Mouse (Mus musculus): ENCODE results near the gene Psap. TPM values are rescaled to one million over a fixed set of nuclear protein-coding genes. Genes with fewer than 3 reads are reported as not detected.
"Not testable (repeated sequence)": the region's sequence is repeated elsewhere in the genome, so short reads cannot be mapped to it uniquely, and the experiment has no call there.

Gene Psap
- total RNA-seq (2018; cell fraction: chromatin; rRNA removed) = 1,000 to 10,000 TPM in 22 of 26 experiments, 100 to 1,000 TPM in 4; 715 to 4,323 (median 2,388) TPM
- over 10,000 TPM in 25 of 26 experiments, 1,000 to 10,000 TPM in 1; 9,835 to 25,455 (median 13,887) TPM for total RNA-seq (2018; cell fraction: cytosol; rRNA removed)
- total RNA-seq (2018; cell fraction: nucleus; rRNA removed) = over 10,000 TPM in 25 of 26 experiments, 1,000 to 10,000 TPM in 1; 4,026 to 20,879 (median 17,761) TPM
- 12,209 to 20,921 TPM (median 16,354 TPM) in 3 replicates for polyA plus RNA-seq (2018)

DNA sequence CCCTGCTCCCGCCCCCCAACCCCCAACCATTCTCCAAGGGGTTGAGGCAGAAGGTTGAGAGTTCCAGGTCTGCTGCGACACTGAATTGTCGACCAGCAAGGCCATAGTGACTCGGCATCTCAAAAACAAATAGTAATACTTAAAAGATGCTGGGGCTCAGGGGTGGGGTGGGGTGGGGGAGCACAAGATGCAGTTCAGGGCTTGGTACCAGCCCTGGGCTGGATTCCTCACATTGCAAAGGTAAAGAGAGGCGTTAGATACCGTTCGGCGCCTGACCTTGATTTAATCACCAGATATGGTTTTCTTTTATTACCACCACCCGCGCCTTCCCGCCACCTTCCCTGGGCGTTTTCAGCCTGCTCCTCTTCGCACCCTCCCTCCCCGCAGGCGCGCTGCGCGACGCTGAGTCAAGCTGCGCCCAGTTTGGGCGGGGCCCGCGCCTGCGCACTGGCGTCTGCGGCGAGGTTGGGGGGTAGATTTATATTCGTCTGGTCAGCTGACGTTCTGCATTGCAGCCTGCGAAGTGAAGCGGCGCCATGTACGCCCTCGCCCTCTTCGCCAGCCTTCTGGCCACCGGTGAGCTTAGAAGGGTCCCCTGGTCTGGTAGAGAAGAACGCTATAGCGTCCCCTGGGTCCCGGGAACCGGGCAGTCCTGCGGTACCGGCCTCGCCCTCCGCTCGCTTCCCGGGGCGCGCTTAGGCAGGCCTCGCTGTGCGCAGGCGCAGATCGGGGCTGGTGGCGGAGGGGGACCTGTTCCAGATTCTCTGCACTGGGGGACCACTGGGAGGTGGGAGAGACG lies at the start of gene Psap:
Gene Psap, plus strand, starts transcription at position 421 of the 799 bp plus-strand sequence.
- WGBS (ENCODE audit: missing documents) = 3% methylated on average over 48 of the region's 54 CpGs
- Histone ChIP-seq H3K4me3 (ENCODE audit: inconsistent target) (peak within 1 kb of the TSS; percentile 93), H3K27ac (peak within 1 kb of the TSS; percentile 100), H3K79me2 (ENCODE audit: inconsistent target) (peaks cover 90% of the 10 kb centered on the region), H3K36me3 (ENCODE audit: inconsistent target) (no peaks in the 10 kb centered on the region)

GRCm38 (mm10) chr10:60227666-60228065 lies 49.8 kb upstream of the Psap start:
- Histone ChIP-seq H3K79me2 (ENCODE audit: inconsistent target) (no peaks in the 10 kb centered on the region), H3K27ac (no peak overlapping the region), H3K36me3 (ENCODE audit: inconsistent target) (no peaks in the 10 kb centered on the region), H3K4me3 (ENCODE audit: inconsistent target) (no peak overlapping the region)
- WGBS (ENCODE audit: missing documents) = 80% methylated on average over 4 of the region's 4 CpGs

GRCm38 (mm10) chr10:60229113-60229512 lies 48.3 kb upstream of the Psap start:
- Histone ChIP-seq H3K4me3 (ENCODE audit: inconsistent target) (no peak overlapping the region), H3K79me2 (ENCODE audit: inconsistent target) (no peaks in the 10 kb centered on the region), H3K27ac (no peak overlapping the region), H3K36me3 (ENCODE audit: inconsistent target) (no peaks in the 10 kb centered on the region)
- WGBS (ENCODE audit: missing documents) = 86% methylated on average over 6 of the region's 6 CpGs

- Histone ChIP-seq H3K4me3 (ENCODE audit: inconsistent target) (no peak overlapping the region), H3K36me3 (ENCODE audit: inconsistent target) (no peaks in the 10 kb centered on the region), H3K27ac (no peak overlapping the region), H3K79me2 (ENCODE audit: inconsistent target) (no peaks in the 10 kb centered on the region)
- WGBS (ENCODE audit: missing documents) = 84% methylated on average over 6 of the region's 6 CpGs
Observed at GRCm38 (mm10) chr10:60230321-60231088, 46.9 kb upstream of the Psap start.

DNA sequence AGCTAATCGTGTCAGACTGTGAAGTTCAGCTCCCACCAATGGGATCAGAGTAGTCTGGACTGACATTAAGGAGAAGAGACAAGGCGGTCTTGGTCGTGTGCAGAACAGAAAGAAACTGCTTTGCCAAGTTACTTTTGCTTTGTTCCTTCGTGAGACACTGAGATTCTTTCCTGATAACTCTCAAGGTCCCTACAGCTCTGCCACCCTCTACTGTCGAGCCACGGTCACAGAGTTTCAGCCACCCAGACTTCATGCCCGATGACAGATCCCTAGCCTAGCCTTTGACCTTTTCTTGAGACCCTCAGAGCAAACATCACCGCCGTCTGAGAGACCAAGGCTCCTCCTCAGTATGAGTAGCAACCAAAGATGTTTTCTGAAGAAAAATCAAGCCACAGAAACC lies 43.4 kb upstream of the Psap start:
- WGBS (ENCODE audit: missing documents) = 77% methylated on average over 9 of the region's 9 CpGs

DNA sequence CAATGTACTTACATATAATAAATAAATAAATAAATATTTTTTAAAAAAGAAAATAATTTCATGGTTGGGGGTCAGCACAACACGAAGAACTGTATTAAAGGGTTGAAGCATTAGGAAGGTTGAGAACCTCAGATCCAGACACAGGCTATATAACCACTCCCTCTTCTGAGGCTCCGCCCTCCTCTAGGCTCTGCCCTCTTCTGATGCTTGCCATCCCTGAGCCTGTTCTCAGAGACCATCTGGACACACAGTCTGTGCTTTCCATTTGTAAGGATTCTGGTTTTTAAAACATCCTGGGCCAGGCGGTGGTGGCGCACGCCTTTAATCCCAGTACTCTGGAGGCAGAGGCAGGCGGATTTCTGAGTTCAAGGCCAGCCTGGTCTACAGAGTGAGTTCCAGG lies 41.6 kb upstream of the Psap start:
- not testable (repeated sequence) for H3K27ac ChIP-seq; H3K36me3 ChIP-seq (ENCODE audit: inconsistent target); H3K79me2 ChIP-seq (ENCODE audit: inconsistent target); H3K4me3 ChIP-seq (ENCODE audit: inconsistent target)
- 97% methylated on average over 5 of the region's 6 CpGs for WGBS (ENCODE audit: missing documents)

More for the DNA sequence above, 43.4 kb upstream of the Psap start:
- Histone ChIP-seq H3K79me2 (ENCODE audit: inconsistent target) (no peaks in the 10 kb centered on the region), H3K36me3 (ENCODE audit: inconsistent target) (no peaks in the 10 kb centered on the region), H3K27ac (no peak overlapping the region), H3K4me3 (ENCODE audit: inconsistent target) (no peak overlapping the region)

DNA sequence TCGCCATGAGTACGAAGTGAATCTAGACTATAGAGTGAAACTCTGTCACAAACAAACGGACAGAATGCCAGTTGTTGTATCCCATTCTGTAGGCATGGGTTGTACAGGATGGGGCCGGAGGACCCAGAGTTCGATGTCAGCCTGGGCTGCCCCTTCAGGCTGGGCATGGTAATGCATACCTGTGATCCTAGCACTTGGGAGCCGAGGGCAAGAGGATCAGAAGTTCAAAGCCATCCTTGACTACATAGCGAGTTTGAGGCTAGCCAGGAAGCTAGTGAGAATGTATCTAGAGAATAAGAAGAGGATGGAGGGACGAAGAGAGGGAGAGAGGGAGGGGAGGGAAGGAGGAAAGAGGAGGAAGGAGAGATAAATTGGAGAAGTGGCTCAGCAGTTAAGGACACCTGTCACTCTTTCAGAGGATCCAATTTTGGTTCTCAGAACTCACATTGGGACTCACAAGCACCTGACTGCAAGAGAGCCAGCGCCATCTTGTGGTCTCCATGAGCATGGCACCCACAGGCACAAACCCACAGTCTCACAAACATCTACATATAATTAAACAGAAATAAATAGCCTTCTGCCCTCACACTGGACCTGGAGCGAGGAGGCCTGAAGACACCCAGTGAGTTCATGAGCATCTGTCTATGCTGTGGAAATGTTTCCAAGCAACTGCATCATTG lies 39.8 kb upstream of the Psap start:
- whole genome bisulfite sequencing (ENCODE audit: missing documents) = 81% methylated on average over 10 of the region's 10 CpGs
- no peak overlapping the region for H3K4me3 ChIP-seq (ENCODE audit: inconsistent target)
- no peak overlapping the region for H3K27ac ChIP-seq
- no peaks in the 10 kb centered on the region for H3K36me3 ChIP-seq (ENCODE audit: inconsistent target)
- no peaks in the 10 kb centered on the region for H3K79me2 ChIP-seq (ENCODE audit: inconsistent target)

DNA sequence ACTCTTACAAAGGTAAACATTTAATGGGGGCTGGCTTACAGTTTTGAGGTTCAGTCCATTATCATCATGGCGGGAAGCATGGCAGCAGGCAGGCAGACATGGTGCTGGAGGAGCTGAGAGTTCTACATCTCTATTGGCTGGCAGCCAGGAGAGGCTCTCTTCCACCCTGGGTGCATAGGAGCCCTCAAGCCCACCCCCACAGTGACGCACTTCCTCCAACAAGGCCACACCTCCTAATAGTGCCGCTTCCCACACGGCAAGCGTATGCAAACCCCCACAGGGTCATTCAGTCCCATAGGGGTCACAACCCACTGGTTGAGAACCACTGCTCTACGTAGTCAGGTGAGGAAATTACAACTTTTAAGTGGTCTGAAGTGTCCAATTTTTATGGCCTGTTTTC lies 37.0 kb upstream of the Psap start:
- no peak overlapping the region for H3K4me3 ChIP-seq (ENCODE audit: inconsistent target)
- 93% methylated on average over 6 of the region's 6 CpGs for WGBS (ENCODE audit: missing documents)

GRCm38 (mm10) chr10:60243941-60244340 lies 33.5 kb upstream of the Psap start:
- H3K27ac ChIP-seq = 0 out of 2 replicates have a peak overlapping the region, but pooled peaks have one; percentile 0
- peaks cover 37% of the 10 kb centered on the region; the same call in 1 of the 2 replicates for H3K79me2 ChIP-seq (ENCODE audit: inconsistent target)
- no peaks in the 10 kb centered on the region for H3K36me3 ChIP-seq (ENCODE audit: inconsistent target)
- H3K4me3 ChIP-seq (ENCODE audit: inconsistent target) = no peak overlapping the region
- WGBS (ENCODE audit: missing documents) = 86% methylated on average over 5 of the region's 5 CpGs

More for the DNA sequence above, 37.0 kb upstream of the Psap start:
- no peak overlapping the region for H3K27ac ChIP-seq
- H3K79me2 ChIP-seq (ENCODE audit: inconsistent target) = peaks cover 14% of the 10 kb centered on the region; the same call in 1 of the 2 replicates
- no peaks in the 10 kb centered on the region for H3K36me3 ChIP-seq (ENCODE audit: inconsistent target)

DNA sequence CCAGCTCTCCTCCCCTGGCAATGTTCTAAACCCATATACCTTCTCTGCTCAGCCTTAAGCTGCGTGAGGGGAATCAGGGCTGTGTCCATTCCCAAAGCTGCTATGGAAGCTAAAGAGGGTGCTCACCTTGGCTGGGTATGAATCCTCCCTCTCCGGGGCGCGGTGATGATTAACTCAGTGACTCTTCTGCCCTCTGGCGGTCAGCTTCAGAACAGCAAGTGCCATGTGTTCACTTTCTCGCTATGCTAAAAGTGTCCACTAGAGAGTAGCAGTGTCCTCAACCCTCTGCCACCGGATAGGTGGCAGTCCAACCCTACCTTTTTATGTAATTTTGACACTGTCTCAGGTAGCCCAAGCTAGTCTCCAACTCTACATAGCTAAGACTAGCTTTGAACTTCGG lies 32.4 kb upstream of the Psap start:
- Histone ChIP-seq H3K27ac (no peak overlapping the region), H3K4me3 (ENCODE audit: inconsistent target) (no peak overlapping the region), H3K79me2 (ENCODE audit: inconsistent target) (peaks cover 37% of the 10 kb centered on the region; the same call in 1 of the 2 replicates), H3K36me3 (ENCODE audit: inconsistent target) (no peaks in the 10 kb centered on the region)
- 3% methylated on average over 8 of the region's 8 CpGs for WGBS (ENCODE audit: missing documents)

- no peak overlapping the region for H3K27ac ChIP-seq
- no peak overlapping the region for H3K4me3 ChIP-seq (ENCODE audit: inconsistent target)
- no peaks in the 10 kb centered on the region for H3K36me3 ChIP-seq (ENCODE audit: inconsistent target)
- peaks cover 39% of the 10 kb centered on the region; the same call in 1 of the 2 replicates for H3K79me2 ChIP-seq (ENCODE audit: inconsistent target)
- 90% methylated on average over 7 of the region's 7 CpGs for WGBS (ENCODE audit: missing documents)
Observed at GRCm38 (mm10) chr10:60245635-60246034, 31.8 kb upstream of the Psap start.

GRCm38 (mm10) chr10:60246519-60246918 lies 30.9 kb upstream of the Psap start:
- Histone ChIP-seq H3K27ac (no peak overlapping the region), H3K36me3 (ENCODE audit: inconsistent target) (no peaks in the 10 kb centered on the region), H3K4me3 (ENCODE audit: inconsistent target) (no peak overlapping the region), H3K79me2 (ENCODE audit: inconsistent target) (peaks cover 47% of the 10 kb centered on the region; the same call in 1 of the 2 replicates)
- WGBS (ENCODE audit: missing documents) = 67% methylated on average over 5 of the region's 5 CpGs

- 74% methylated on average over 3 of the region's 3 CpGs for WGBS (ENCODE audit: missing documents)
- not testable (repeated sequence) for H3K4me3 ChIP-seq (ENCODE audit: inconsistent target); H3K36me3 ChIP-seq (ENCODE audit: inconsistent target)
- 0 out of 2 replicates have a peak overlapping the region, but pooled peaks have one; percentile 25 for H3K27ac ChIP-seq
- peaks cover 56% of the 10 kb centered on the region; the same call in 1 of the 2 replicates for H3K79me2 ChIP-seq (ENCODE audit: inconsistent target)
Observed at GRCm38 (mm10) chr10:60248345-60248744, 29.1 kb upstream of the Psap start.

- Histone ChIP-seq H3K4me3 (ENCODE audit: inconsistent target) (no peak overlapping the region), H3K79me2 (ENCODE audit: inconsistent target) (peaks cover 50% of the 10 kb centered on the region; the same call in 1 of the 2 replicates), H3K27ac (no peak overlapping the region), H3K36me3 (ENCODE audit: inconsistent target) (no peaks in the 10 kb centered on the region)
- 90% methylated on average over 12 of the region's 13 CpGs for WGBS (ENCODE audit: missing documents)
Observed at GRCm38 (mm10) chr10:60250426-60250965, 26.9 kb upstream of the Psap start.

All from macrophage (primary cell).